Mouse (Mus musculus): ENCODE measurements around the gene Sema6d.
"Not testable (repeated sequence)": the region's sequence is repeated elsewhere in the genome, so short reads cannot be mapped to it uniquely, and the experiment has no call there.

Sema6d gene

GRCm38 (mm10) chr2:124298872-124299271, 209.1 kb downstream of the Sema6d start:
- peak; percentile 21 for DNase-seq

GRCm38 (mm10) chr2:124308605-124309004, 218.8 kb downstream of the Sema6d start:
- no peak for DNase-seq

- no peak for DNase-seq
Measured at GRCm38 (mm10) chr2:124309361-124310128, 219.8 kb downstream of the Sema6d start.

- DNase-seq: no peak
Measured at GRCm38 (mm10) chr2:124322528-124323215, 232.9 kb downstream of the Sema6d start.

- DNase-seq: no peak
Measured at GRCm38 (mm10) chr2:124324107-124324724, 234.4 kb downstream of the Sema6d start.

DNA sequence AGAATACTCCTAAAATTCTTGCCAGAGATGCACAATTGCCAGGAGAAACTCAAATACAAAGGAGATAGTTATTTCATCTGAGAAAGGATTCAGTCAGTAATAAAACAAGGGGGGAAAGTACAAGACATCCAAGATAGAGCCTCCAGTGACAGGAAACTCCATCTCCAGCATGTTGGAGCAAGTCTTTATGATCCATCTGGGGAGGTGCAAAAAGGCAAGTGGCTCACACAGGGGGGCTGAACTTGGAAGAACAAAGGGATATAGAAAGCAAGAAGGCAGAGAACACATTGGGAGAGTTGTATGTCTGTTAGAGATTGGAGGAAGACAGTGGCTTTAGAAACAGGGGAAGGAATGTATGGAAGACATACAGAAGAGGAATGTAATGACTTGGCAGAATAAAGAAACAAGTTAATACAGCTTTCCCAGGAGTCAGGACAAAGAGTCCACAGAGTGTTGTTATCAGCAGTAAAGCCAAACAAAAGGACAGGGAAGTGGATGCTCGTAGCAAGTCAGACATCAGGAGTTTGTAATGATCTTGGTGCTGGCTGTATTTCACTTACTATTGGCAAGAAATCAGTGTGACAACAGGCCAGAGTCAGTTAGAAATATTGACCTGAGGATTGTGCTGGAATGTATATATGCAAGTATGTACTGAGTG, 239.8 kb downstream of the Sema6d start:
- DNase-seq: no peak

GRCm38 (mm10) chr2:124332890-124333289, 243.1 kb downstream of the Sema6d start:
- no peak for DNase-seq

- DNase-seq: not testable (repeated sequence)
Measured at GRCm38 (mm10) chr2:124334655-124335054, 244.9 kb downstream of the Sema6d start.

GRCm38 (mm10) chr2:124338296-124338695, 248.5 kb downstream of the Sema6d start:
- DNase-seq: no peak

DNA sequence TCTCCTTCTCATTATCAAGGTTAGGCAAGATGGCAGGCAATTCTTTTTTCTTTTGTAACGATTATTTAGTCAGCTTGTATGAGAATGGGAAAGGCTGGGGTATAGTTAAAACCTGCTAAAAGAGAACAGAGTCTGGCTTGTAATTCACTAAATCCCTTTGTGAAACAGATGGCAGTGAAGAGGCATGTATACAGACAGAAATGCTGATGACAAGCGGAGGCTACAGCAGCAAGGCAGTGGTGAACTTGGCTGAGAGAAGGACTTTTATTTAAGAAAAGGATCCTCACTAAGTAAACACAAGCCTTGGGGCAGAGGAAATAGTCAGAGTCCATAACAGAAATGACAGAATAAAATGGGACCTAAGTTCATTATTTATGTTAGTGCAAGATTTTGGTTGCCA, 264.4 kb downstream of the Sema6d start:
- DNase-seq: no peak

- DNase-seq: no peak
Measured at GRCm38 (mm10) chr2:124354716-124355115, 264.9 kb downstream of the Sema6d start.

- DNase-seq: no peak
Measured at GRCm38 (mm10) chr2:124369291-124369690, 279.5 kb downstream of the Sema6d start.

DNA sequence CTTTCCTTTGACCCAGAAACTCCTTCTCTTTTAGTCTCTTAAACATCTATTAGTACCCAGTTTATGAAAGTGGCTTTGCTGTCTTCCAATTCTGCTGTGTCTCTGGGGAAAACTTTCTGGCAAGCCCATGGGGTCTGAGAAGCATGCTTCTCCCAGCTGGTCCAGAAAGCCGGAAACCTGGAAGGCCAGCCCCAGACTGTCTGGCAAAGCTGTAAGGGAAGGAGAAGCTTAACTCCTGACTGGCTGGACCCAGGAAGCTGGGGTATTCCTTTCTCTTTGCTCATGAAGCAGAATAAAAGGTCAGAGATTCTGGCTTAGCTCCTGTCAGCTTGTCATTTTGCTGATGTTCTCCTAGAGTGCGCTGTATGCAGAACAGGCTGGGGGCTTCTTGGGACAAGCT, 280.2 kb downstream of the Sema6d start:
- DNase-seq: peak; percentile 10

GRCm38 (mm10) chr2:124371363-124371762, 281.6 kb downstream of the Sema6d start:
- DNase-seq: no peak

- no peak for DNase-seq
Measured at GRCm38 (mm10) chr2:124385053-124385452, 295.3 kb downstream of the Sema6d start.

- DNase-seq: no peak
Measured at GRCm38 (mm10) chr2:124385722-124386121, 296.0 kb downstream of the Sema6d start.

DNA sequence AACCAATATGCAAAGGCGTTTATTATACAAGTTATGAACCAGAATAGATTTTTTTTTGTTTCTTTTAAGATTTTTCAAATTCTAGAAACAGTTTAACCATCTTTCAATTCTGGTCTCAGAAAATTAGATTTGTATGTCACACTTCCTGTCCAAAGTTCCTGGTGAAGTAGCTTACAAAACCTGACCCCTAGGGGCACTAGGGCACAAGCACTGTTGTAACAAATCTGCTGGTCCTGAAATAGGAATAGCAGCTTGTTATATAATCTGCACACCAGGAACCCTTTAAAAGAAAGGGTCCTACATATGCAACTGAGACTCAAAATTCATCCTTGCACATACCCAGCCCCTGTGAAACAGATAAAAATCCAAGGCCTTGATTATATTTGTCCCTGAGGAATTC, 298.5 kb downstream of the Sema6d start:
- peak; percentile 41 for DNase-seq

DNA sequence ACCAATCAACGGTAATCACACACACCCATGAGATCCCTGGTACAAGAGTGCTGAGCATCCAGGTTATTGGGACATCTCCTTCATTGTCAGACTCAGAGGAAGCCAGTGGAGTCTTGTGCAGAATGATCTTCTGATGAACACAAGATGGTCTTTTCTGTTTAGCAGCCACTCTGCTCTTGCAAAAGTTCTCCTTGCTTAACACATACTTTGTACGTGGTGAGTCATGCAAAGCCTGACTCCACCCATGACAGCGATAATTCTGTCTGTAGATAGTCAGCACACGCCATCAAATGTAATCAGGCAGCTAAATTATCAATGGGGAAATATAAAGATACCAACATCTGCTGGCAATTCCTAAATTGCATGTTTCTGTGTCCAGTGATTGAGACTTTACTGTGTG, 307.0 kb downstream of the Sema6d start:
- DNase-seq: no peak

GRCm38 (mm10) chr2:124397304-124397703, 307.5 kb downstream of the Sema6d start:
- no peak for DNase-seq

- no peak for DNase-seq
Measured at GRCm38 (mm10) chr2:124399611-124400010, 309.8 kb downstream of the Sema6d start.

- no peak for DNase-seq
Measured at GRCm38 (mm10) chr2:124401727-124402380, 312.1 kb downstream of the Sema6d start.

DNA sequence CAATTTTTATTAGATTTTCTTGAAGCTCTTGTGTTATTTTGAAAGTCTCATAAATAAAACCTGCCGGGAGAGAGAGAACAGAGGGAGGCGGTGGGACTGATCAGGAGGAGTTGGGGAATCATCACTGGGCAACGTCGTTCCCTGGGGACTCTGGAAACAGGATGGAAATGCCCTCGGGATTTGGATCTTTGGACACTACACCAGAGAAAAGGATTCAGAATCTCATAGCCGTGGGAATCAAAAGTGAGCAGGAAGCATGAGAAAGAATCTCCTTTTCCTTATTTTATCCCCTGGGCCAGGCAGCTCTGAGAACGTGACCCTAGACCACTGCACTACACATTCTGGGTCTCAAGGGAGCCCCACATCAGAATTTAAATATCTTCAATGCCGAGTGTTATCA, 313.8 kb downstream of the Sema6d start:
- DNase-seq: no peak

DNA sequence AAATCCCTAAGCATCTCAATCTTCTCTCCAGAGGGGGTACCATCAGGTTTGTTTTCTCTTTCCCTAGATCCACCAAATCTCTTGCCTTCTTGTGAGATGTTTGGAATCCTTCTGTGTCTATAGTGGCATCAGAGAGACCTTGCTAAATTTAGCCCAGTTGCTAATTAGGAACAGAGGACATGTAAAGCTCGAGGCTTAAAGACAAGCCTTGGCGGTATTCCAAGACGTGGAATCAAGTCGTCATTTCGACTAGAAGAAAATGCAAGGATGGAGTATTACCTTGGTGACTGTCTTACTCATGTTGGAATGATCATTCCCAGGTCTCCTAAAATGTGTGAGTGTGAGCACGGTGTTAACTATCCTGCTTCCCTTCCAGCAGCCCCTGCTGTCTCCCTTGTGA, 314.2 kb downstream of the Sema6d start:
- no peak for DNase-seq

Measured in embryo, embryonic 11 days (tissue).